Mouse (Mus musculus) stomach, postnatal 0 days (tissue): ENCODE measurements around the gene Zbtb7b.
A peak's percentile ranks its signal among the peaks of the same experiment; 100 is the strongest.

Source experiments
- CTCF ChIP-seq: IDR thresholded peaks from 2 replicates; pipeline ENCODE4 v1.5.1; 2016; ENCODE audit warnings: antibody characterized with exemption, low read depth, mild to moderate bottlenecking, moderate library complexity
- EP300 ChIP-seq: optimal IDR thresholded peaks from 2 replicates; pipeline ENCODE3; 2016; ENCODE audit warnings: antibody characterized with exemption

DNA sequence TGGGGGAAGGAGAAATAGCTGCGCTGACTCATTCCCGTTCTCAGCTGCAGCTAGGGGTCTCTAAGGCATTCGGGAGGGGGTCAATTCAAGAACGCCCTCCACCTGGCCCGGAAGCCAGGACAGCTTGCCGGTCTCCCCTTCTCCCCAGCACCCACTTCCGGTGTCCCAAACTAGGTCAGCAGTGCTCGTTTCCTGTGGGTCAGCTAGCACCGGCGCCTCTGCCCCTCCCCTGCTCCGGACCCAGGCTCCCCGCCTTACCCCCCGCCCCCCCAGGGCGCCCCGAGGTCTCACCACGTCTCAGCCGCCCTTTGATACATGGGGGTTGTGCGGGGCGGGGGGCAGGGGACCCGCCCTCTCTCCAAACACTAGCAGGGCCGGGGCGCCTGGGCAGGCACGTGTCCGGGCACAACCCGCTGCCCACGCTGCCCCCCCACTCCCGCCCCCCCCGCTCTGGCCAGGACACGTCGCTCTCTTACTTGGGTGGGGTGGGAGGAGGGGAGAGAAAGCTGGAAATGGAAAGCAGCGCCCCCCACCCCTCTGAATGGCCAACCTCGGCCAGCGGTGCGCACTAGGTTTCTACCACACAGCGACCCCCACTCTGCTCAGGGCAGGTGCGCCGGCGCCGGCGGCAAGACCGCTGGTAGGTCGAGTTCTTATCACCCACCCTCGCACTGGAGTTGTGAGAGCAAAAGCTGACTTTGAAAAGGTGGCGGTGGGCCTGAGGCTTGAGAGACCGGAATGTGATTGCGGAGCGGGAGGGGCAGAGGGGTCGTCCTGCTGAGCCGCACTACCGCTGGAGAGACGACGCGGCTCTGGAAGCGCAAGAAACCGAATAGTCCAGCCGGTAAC lies 2.7 kb downstream of the Zbtb7b start:
- no peak for TF ChIP-seq EP300
- 0 out of 2 replicates have a peak, but pooled peaks have one; percentile 6 for TF ChIP-seq CTCF
